Mouse (Mus musculus) neural tube, embryonic 13.5 days (tissue): ENCODE results near the gene Tcea3. TPM values are rescaled to one million over a fixed set of nuclear protein-coding genes. Genes with fewer than 3 reads are reported as not detected.

ENCODE experiments used
- ATAC-seq: fragments of 200-750 bp; cut with Nextera tagmentation; 2 replicates; pipeline ENCODE4 v1.8.0; 2017; ENCODE audit warnings: low read depth, mild to moderate bottlenecking, moderate TSS enrichment, moderate library complexity
- H3K27ac ChIP-seq: fragments of 300-500 bp; sonication (generic); replicated peaks from 2 replicates; pipeline ENCODE4 v1.5.1; 2015; ENCODE audit warnings: moderate library complexity, mild to moderate bottlenecking, inconsistent platforms
- H3K27me3 ChIP-seq: fragments of 300-500 bp; sonication (generic); 2 replicates; pipeline ENCODE4 v1.6.1; 2015; ENCODE audit warnings: mild to moderate bottlenecking, inconsistent platforms
- H3K36me3 ChIP-seq: fragments of 300-500 bp; sonication (generic); 2 replicates; pipeline ENCODE4 v1.6.1; 2015; ENCODE audit warnings: mild to moderate bottlenecking, inconsistent platforms
- H3K4me1 ChIP-seq: fragments of 300-500 bp; sonication (generic); replicated peaks from 2 replicates; pipeline ENCODE4 v1.6.1; 2015; ENCODE audit warnings: inconsistent platforms
- H3K4me2 ChIP-seq: fragments of 300-500 bp; sonication (generic); 2 replicates; pipeline ENCODE4 v1.6.1; 2015; ENCODE audit warnings: inconsistent platforms, mild to moderate bottlenecking, moderate library complexity
- H3K4me3 ChIP-seq: fragments of 300-500 bp; sonication (generic); 2 replicates; pipeline ENCODE4 v1.5.1; 2015; ENCODE audit warnings: mild to moderate bottlenecking, inconsistent platforms
- H3K9ac ChIP-seq: fragments of 300-500 bp; sonication (generic); 2 replicates; pipeline ENCODE4 v1.6.1; 2015; ENCODE audit warnings: moderate library complexity, mild to moderate bottlenecking, inconsistent platforms
- H3K9me3 ChIP-seq: fragments of 300-500 bp; sonication (generic); 2 replicates; pipeline ENCODE4 v1.6.1; 2016; ENCODE audit warnings: inconsistent platforms
- WGBS: fragments of 180-500 bp; shearing (Covaris S2); methylation state at CpG from one replicate; pipeline ENCODE4 v1.1.7; 2015; 5-methylcytosine and 5-hydroxymethylcytosine counted together
- polyA plus RNA-seq: library from polyadenylated mRNA; unstranded; fragments of >200 nt; fragmentation: Nextera tagmentation; extraction: Ambion mirVana; gene quantifications from 2 replicates; pipeline ENCODE4 v1.2.1, GENCODE M21; 2015

Tcea3 gene
- polyA plus RNA-seq, 1 experiment from 2014 or later: 1.9 TPM

GRCm38 (mm10) chr4:136217063-136217462 is 30.5 kb upstream of the Tcea3 start:
- H3K9ac ChIP-seq: no peak overlapping the region
- peaks cover 45% of the 10 kb centered on the region for H3K4me1 ChIP-seq
- H3K4me2 ChIP-seq: no peak overlapping the region
- H3K27me3 ChIP-seq: 0 out of 2 replicates have a peak, but pooled peaks cover 9% of the 10 kb centered on the region
- peak overlapping the region; percentile 62; the same call in 1 of the 2 replicates for H3K27ac ChIP-seq
- WGBS: 52% methylated on average over 10 of the region's 10 CpGs
- H3K9me3 ChIP-seq: no peaks in the 10 kb centered on the region
- no peaks in the 10 kb centered on the region for H3K36me3 ChIP-seq
- ATAC-seq: no peak
- H3K4me3 ChIP-seq: no peak overlapping the region

GRCm38 (mm10) chr4:136218595-136219214 is 28.8 kb upstream of the Tcea3 start:
- Histone ChIP-seq H3K27me3 (0 out of 2 replicates have a peak, but pooled peaks cover 9% of the 10 kb centered on the region), H3K9me3 (no peaks in the 10 kb centered on the region), H3K4me2 (peak overlapping the region; percentile 34), H3K4me1 (peaks cover 43% of the 10 kb centered on the region), H3K36me3 (no peaks in the 10 kb centered on the region), H3K4me3 (peak overlapping the region; percentile 6; the same call in 1 of the 2 replicates), H3K27ac (peak overlapping the region; percentile 80), H3K9ac (peak overlapping the region; percentile 56)
- WGBS: 10% methylated on average over 18 of the region's 18 CpGs
- ATAC-seq: peak; percentile 46

GRCm38 (mm10) chr4:136220133-136220775 is 27.3 kb upstream of the Tcea3 start:
- Histone ChIP-seq H3K27ac (no peak overlapping the region), H3K4me1 (peaks cover 57% of the 10 kb centered on the region), H3K9ac (no peak overlapping the region), H3K4me2 (peak overlapping the region; percentile 22; the same call in 1 of the 2 replicates), H3K36me3 (no peaks in the 10 kb centered on the region), H3K4me3 (no peak overlapping the region), H3K9me3 (no peaks in the 10 kb centered on the region), H3K27me3 (0 out of 2 replicates have a peak, but pooled peaks cover 9% of the 10 kb centered on the region)
- WGBS: 13% methylated on average over 17 of the region's 17 CpGs
- ATAC-seq: no peak

- ATAC-seq: peak; percentile 78
- Histone ChIP-seq H3K9me3 (no peaks in the 10 kb centered on the region), H3K27ac (peak overlapping the region; percentile 82), H3K27me3 (0 out of 2 replicates have a peak, but pooled peaks cover 6% of the 10 kb centered on the region), H3K4me2 (peak overlapping the region; percentile 5; the same call in 1 of the 2 replicates), H3K36me3 (no peaks in the 10 kb centered on the region), H3K4me3 (no peak overlapping the region), H3K9ac (0 out of 2 replicates have a peak overlapping the region, but pooled peaks have one; percentile 49), H3K4me1 (peaks cover 38% of the 10 kb centered on the region)
- 51% methylated on average over 13 of the region's 13 CpGs for WGBS
Observed at GRCm38 (mm10) chr4:136223549-136224239, 23.8 kb upstream of the Tcea3 start.

- peak overlapping the region; percentile 82 for H3K27ac ChIP-seq
- H3K36me3 ChIP-seq: no peaks in the 10 kb centered on the region
- 33% methylated on average over 5 of the region's 5 CpGs for WGBS
- no peak overlapping the region; the same call in 1 of the 2 replicates for H3K4me2 ChIP-seq
- ATAC-seq: no peak; the same call in none of the 2 replicates
- H3K4me1 ChIP-seq: peaks cover 33% of the 10 kb centered on the region
- H3K9me3 ChIP-seq: no peaks in the 10 kb centered on the region
- 0 out of 2 replicates have a peak, but pooled peaks cover 6% of the 10 kb centered on the region for H3K27me3 ChIP-seq
- H3K4me3 ChIP-seq: no peak overlapping the region
- no peak overlapping the region for H3K9ac ChIP-seq
Observed at GRCm38 (mm10) chr4:136224240-136224559, 23.3 kb upstream of the Tcea3 start.

- Histone ChIP-seq H3K4me2 (no peak overlapping the region), H3K36me3 (no peaks in the 10 kb centered on the region), H3K27ac (peak overlapping the region; percentile 82), H3K4me1 (peaks cover 29% of the 10 kb centered on the region), H3K9ac (no peak overlapping the region), H3K4me3 (no peak overlapping the region), H3K9me3 (no peaks in the 10 kb centered on the region), H3K27me3 (0 out of 2 replicates have a peak, but pooled peaks cover 4% of the 10 kb centered on the region)
- 83% methylated on average over 23 of the region's 23 CpGs for WGBS
- no peak for ATAC-seq
Observed at GRCm38 (mm10) chr4:136224677-136225460, 22.7 kb upstream of the Tcea3 start.

GRCm38 (mm10) chr4:136227408-136227807 is 20.1 kb upstream of the Tcea3 start:
- Histone ChIP-seq H3K27ac (no peak overlapping the region), H3K9ac (no peak overlapping the region), H3K9me3 (no peaks in the 10 kb centered on the region), H3K4me1 (peaks cover 21% of the 10 kb centered on the region), H3K4me3 (no peak overlapping the region), H3K4me2 (no peak overlapping the region), H3K27me3 (no peaks in the 10 kb centered on the region), H3K36me3 (no peaks in the 10 kb centered on the region)
- 83% methylated on average over 7 of the region's 7 CpGs for WGBS
- no peak for ATAC-seq

- H3K4me3 ChIP-seq: no peak overlapping the region
- H3K9ac ChIP-seq: no peak overlapping the region
- H3K27ac ChIP-seq: no peak overlapping the region
- peaks cover 15% of the 10 kb centered on the region for H3K4me1 ChIP-seq
- WGBS: 81% methylated on average over 5 of the region's 5 CpGs
- no peaks in the 10 kb centered on the region for H3K36me3 ChIP-seq
- ATAC-seq: no peak
- no peaks in the 10 kb centered on the region for H3K27me3 ChIP-seq
- H3K9me3 ChIP-seq: no peaks in the 10 kb centered on the region
- no peak overlapping the region for H3K4me2 ChIP-seq
Observed at GRCm38 (mm10) chr4:136228640-136229039, 18.9 kb upstream of the Tcea3 start.

GRCm38 (mm10) chr4:136238669-136239068 is 8.9 kb upstream of the Tcea3 start:
- H3K9ac ChIP-seq: no peak overlapping the region
- peaks cover 26% of the 10 kb centered on the region for H3K27me3 ChIP-seq
- 29% methylated on average over 13 of the region's 13 CpGs for WGBS
- H3K4me1 ChIP-seq: 0 out of 2 replicates have a peak, but pooled peaks cover 2% of the 10 kb centered on the region
- no peak overlapping the region for H3K4me2 ChIP-seq
- H3K9me3 ChIP-seq: no peaks in the 10 kb centered on the region
- H3K4me3 ChIP-seq: no peak overlapping the region
- H3K27ac ChIP-seq: no peak overlapping the region
- H3K36me3 ChIP-seq: peaks cover 17% of the 10 kb centered on the region; the same call in 1 of the 2 replicates
- ATAC-seq: no peak

- 78% methylated on average over 9 of the region's 9 CpGs for WGBS
- H3K4me1 ChIP-seq: 0 out of 2 replicates have a peak, but pooled peaks cover 2% of the 10 kb centered on the region
- H3K4me2 ChIP-seq: no peak overlapping the region
- H3K36me3 ChIP-seq: peaks cover 13% of the 10 kb centered on the region; the same call in 1 of the 2 replicates
- peaks cover 26% of the 10 kb centered on the region for H3K27me3 ChIP-seq
- no peak overlapping the region for H3K4me3 ChIP-seq
- H3K9ac ChIP-seq: no peak overlapping the region
- no peak for ATAC-seq
- no peak overlapping the region for H3K27ac ChIP-seq
- no peaks in the 10 kb centered on the region for H3K9me3 ChIP-seq
Observed at GRCm38 (mm10) chr4:136239111-136239510, 8.4 kb upstream of the Tcea3 start.

- Histone ChIP-seq H3K9ac (no peak overlapping the region), H3K27me3 (peaks cover 29% of the 10 kb centered on the region), H3K9me3 (no peaks in the 10 kb centered on the region), H3K4me3 (no peak overlapping the region), H3K27ac (no peak overlapping the region), H3K4me1 (0 out of 2 replicates have a peak, but pooled peaks cover 2% of the 10 kb centered on the region), H3K4me2 (no peak overlapping the region), H3K36me3 (peaks cover 13% of the 10 kb centered on the region; the same call in 1 of the 2 replicates)
- no peak for ATAC-seq
- 21% methylated on average over 8 of the region's 8 CpGs for WGBS
Observed at GRCm38 (mm10) chr4:136239622-136240021, 7.9 kb upstream of the Tcea3 start.
